Mouse (Mus musculus) midbrain, embryonic 12.5 days (tissue): ENCODE data around the gene Fam186b. TPM values are rescaled to one million over a fixed set of nuclear protein-coding genes. Genes with fewer than 3 reads are reported as not detected.

ENCODE experiments used
- ATAC-seq: fragments of 200-750 bp; cut with Nextera tagmentation; 2 replicates; pipeline ENCODE4 v1.8.0; 2017; ENCODE audit warnings: low read depth, moderate TSS enrichment, moderate library complexity; ENCODE audit not compliant: low FRiP score
- H3K27ac ChIP-seq: fragments of 300-500 bp; sonication (generic); replicated peaks from 2 replicates; pipeline ENCODE4 v1.5.1; 2016; ENCODE audit warnings: mild to moderate bottlenecking
- H3K27me3 ChIP-seq: fragments of 300-500 bp; sonication (generic); 2 replicates; pipeline ENCODE4 v1.6.1; 2016; ENCODE audit warnings: mild to moderate bottlenecking
- H3K36me3 ChIP-seq: fragments of 300-500 bp; sonication (generic); 2 replicates; pipeline ENCODE4 v1.6.1; 2016
- H3K4me1 ChIP-seq: fragments of 300-500 bp; sonication (generic); 2 replicates; pipeline ENCODE4 v1.6.1; 2016
- H3K4me2 ChIP-seq: fragments of 300-500 bp; sonication (generic); replicated peaks from 2 replicates; pipeline ENCODE4 v1.6.1; 2016; ENCODE audit warnings: mild to moderate bottlenecking, moderate library complexity
- H3K4me3 ChIP-seq: fragments of 300-500 bp; sonication (generic); 2 replicates; pipeline ENCODE4 v1.5.1; 2016; ENCODE audit warnings: mild to moderate bottlenecking
- H3K9ac ChIP-seq: fragments of 300-500 bp; sonication (generic); replicated peaks from 2 replicates; pipeline ENCODE4 v1.6.1; 2016; ENCODE audit warnings: mild to moderate bottlenecking, moderate library complexity
- H3K9me3 ChIP-seq: fragments of 300-500 bp; sonication (generic); 2 replicates; pipeline ENCODE4 v1.6.1; 2016; ENCODE audit warnings: mild to moderate bottlenecking
- WGBS: fragments of 180-500 bp; shearing (Covaris S2); methylation state at CpG from one replicate; pipeline ENCODE4 v1.1.7; 2016; 5-methylcytosine and 5-hydroxymethylcytosine counted together
- polyA plus RNA-seq: library from polyadenylated mRNA; unstranded; fragments of >200 nt; fragmentation: Nextera tagmentation; extraction: Ambion mirVana; gene quantifications from 2 replicates; pipeline ENCODE4 v1.2.1, GENCODE M21; 2016

Gene Fam186b
- polyA plus RNA-seq, 1 experiment from 2014 or later: 0.22 TPM

GRCm38 (mm10) chr15:99332921-99333675 is 37.4 kb upstream of the Fam186b start:
- no peaks in the 10 kb centered on the region for H3K9me3 ChIP-seq
- no peaks in the 10 kb centered on the region for H3K27me3 ChIP-seq
- no peak overlapping the region for H3K4me2 ChIP-seq
- H3K27ac ChIP-seq: peak overlapping the region; percentile 56
- H3K36me3 ChIP-seq: 0 out of 2 replicates have a peak, but pooled peaks cover 4% of the 10 kb centered on the region
- H3K4me1 ChIP-seq: 0 out of 2 replicates have a peak, but pooled peaks cover 4% of the 10 kb centered on the region
- H3K9ac ChIP-seq: no peak overlapping the region
- H3K4me3 ChIP-seq: no peak overlapping the region
- ATAC-seq: no peak
- 72% methylated on average over 9 of the region's 9 CpGs for WGBS

GRCm38 (mm10) chr15:99332111-99332510 is 36.4 kb upstream of the Fam186b start:
- no peak overlapping the region for H3K4me2 ChIP-seq
- H3K4me1 ChIP-seq: 0 out of 2 replicates have a peak, but pooled peaks cover 4% of the 10 kb centered on the region
- H3K27ac ChIP-seq: no peak overlapping the region
- no peak overlapping the region for H3K4me3 ChIP-seq
- no peak overlapping the region for H3K9ac ChIP-seq
- peaks cover 14% of the 10 kb centered on the region for H3K36me3 ChIP-seq
- ATAC-seq: no peak
- no peaks in the 10 kb centered on the region for H3K9me3 ChIP-seq
- H3K27me3 ChIP-seq: no peaks in the 10 kb centered on the region

- Histone ChIP-seq H3K36me3 (peaks cover 16% of the 10 kb centered on the region), H3K4me1 (0 out of 2 replicates have a peak, but pooled peaks cover 4% of the 10 kb centered on the region), H3K9ac (no peak overlapping the region), H3K27me3 (no peaks in the 10 kb centered on the region), H3K27ac (no peak overlapping the region), H3K4me2 (no peak overlapping the region), H3K4me3 (no peak overlapping the region), H3K9me3 (no peaks in the 10 kb centered on the region)
- WGBS: 58% methylated on average over 5 of the region's 5 CpGs
- ATAC-seq: no peak
These were observed 35.7 kb upstream of the Fam186b start for GRCm38 (mm10) chr15:99331341-99331740.

GRCm38 (mm10) chr15:99330324-99330723 is 34.6 kb upstream of the Fam186b start:
- H3K27me3 ChIP-seq: no peaks in the 10 kb centered on the region
- H3K36me3 ChIP-seq: peaks cover 21% of the 10 kb centered on the region
- H3K27ac ChIP-seq: no peak overlapping the region
- H3K9ac ChIP-seq: no peak overlapping the region
- H3K9me3 ChIP-seq: no peaks in the 10 kb centered on the region
- 0 out of 2 replicates have a peak, but pooled peaks cover 4% of the 10 kb centered on the region for H3K4me1 ChIP-seq
- no peak overlapping the region for H3K4me2 ChIP-seq
- no peak overlapping the region for H3K4me3 ChIP-seq
- WGBS: 75% methylated on average over 2 of the region's 2 CpGs
- no peak for ATAC-seq

GRCm38 (mm10) chr15:99328011-99328410 is 32.3 kb upstream of the Fam186b start:
- no peak overlapping the region for H3K9ac ChIP-seq
- no peaks in the 10 kb centered on the region for H3K4me1 ChIP-seq
- no peak for ATAC-seq
- H3K36me3 ChIP-seq: peaks cover 40% of the 10 kb centered on the region
- no peak overlapping the region for H3K27ac ChIP-seq
- H3K4me2 ChIP-seq: no peak overlapping the region
- H3K9me3 ChIP-seq: no peaks in the 10 kb centered on the region
- no peaks in the 10 kb centered on the region for H3K27me3 ChIP-seq
- no peak overlapping the region for H3K4me3 ChIP-seq
- 88% methylated on average over 5 of the region's 5 CpGs for WGBS

GRCm38 (mm10) chr15:99326959-99327358 is 31.3 kb upstream of the Fam186b start:
- WGBS: 74% methylated on average over 1 of the region's 1 CpGs
- H3K9ac ChIP-seq: no peak overlapping the region
- no peaks in the 10 kb centered on the region for H3K9me3 ChIP-seq
- H3K4me2 ChIP-seq: no peak overlapping the region
- H3K27ac ChIP-seq: no peak overlapping the region
- H3K36me3 ChIP-seq: peaks cover 49% of the 10 kb centered on the region
- ATAC-seq: no peak
- H3K27me3 ChIP-seq: no peaks in the 10 kb centered on the region
- H3K4me1 ChIP-seq: no peaks in the 10 kb centered on the region
- no peak overlapping the region for H3K4me3 ChIP-seq

- Histone ChIP-seq H3K36me3 (peaks cover 54% of the 10 kb centered on the region), H3K4me2 (no peak overlapping the region), H3K9ac (no peak overlapping the region), H3K9me3 (no peaks in the 10 kb centered on the region), H3K27me3 (no peaks in the 10 kb centered on the region), H3K27ac (no peak overlapping the region), H3K4me1 (no peaks in the 10 kb centered on the region), H3K4me3 (no peak overlapping the region)
- ATAC-seq: no peak
- WGBS: 74% methylated on average over 2 of the region's 2 CpGs
These were observed 30.7 kb upstream of the Fam186b start for GRCm38 (mm10) chr15:99326407-99326806.

- Histone ChIP-seq H3K9ac (no peak overlapping the region), H3K27ac (no peak overlapping the region), H3K27me3 (no peaks in the 10 kb centered on the region), H3K4me1 (no peaks in the 10 kb centered on the region), H3K4me2 (no peak overlapping the region), H3K9me3 (no peaks in the 10 kb centered on the region), H3K36me3 (peaks cover 62% of the 10 kb centered on the region), H3K4me3 (no peak overlapping the region)
- ATAC-seq: no peak
- WGBS: 89% methylated on average over 6 of the region's 6 CpGs
These were observed 29.9 kb upstream of the Fam186b start for GRCm38 (mm10) chr15:99325598-99325997.

- Histone ChIP-seq H3K36me3 (peaks cover 77% of the 10 kb centered on the region), H3K4me3 (no peak overlapping the region), H3K9me3 (no peaks in the 10 kb centered on the region), H3K27me3 (no peaks in the 10 kb centered on the region), H3K9ac (no peak overlapping the region), H3K4me2 (no peak overlapping the region), H3K27ac (no peak overlapping the region), H3K4me1 (no peaks in the 10 kb centered on the region)
- WGBS: 91% methylated on average over 9 of the region's 9 CpGs
- ATAC-seq: no peak
These were observed 28.5 kb upstream of the Fam186b start for GRCm38 (mm10) chr15:99324151-99324550.

- Histone ChIP-seq H3K9ac (no peak overlapping the region), H3K27me3 (no peaks in the 10 kb centered on the region), H3K27ac (0 out of 2 replicates have a peak overlapping the region, but pooled peaks have one; percentile 20), H3K4me2 (no peak overlapping the region), H3K4me1 (no peaks in the 10 kb centered on the region), H3K36me3 (peaks cover 92% of the 10 kb centered on the region), H3K4me3 (no peak overlapping the region), H3K9me3 (no peaks in the 10 kb centered on the region)
- ATAC-seq: no peak
- 82% methylated on average over 9 of the region's 9 CpGs for WGBS
These were observed 25.3 kb upstream of the Fam186b start for GRCm38 (mm10) chr15:99320978-99321377.

- WGBS: 85% methylated on average over 10 of the region's 10 CpGs
- Histone ChIP-seq H3K27me3 (no peaks in the 10 kb centered on the region), H3K9me3 (no peaks in the 10 kb centered on the region), H3K4me1 (no peaks in the 10 kb centered on the region), H3K36me3 (peaks cover 94% of the 10 kb centered on the region), H3K4me3 (no peak overlapping the region), H3K27ac (0 out of 2 replicates have a peak overlapping the region, but pooled peaks have one; percentile 20), H3K4me2 (no peak overlapping the region), H3K9ac (no peak overlapping the region)
- no peak for ATAC-seq
These were observed 24.5 kb upstream of the Fam186b start for GRCm38 (mm10) chr15:99320168-99320674.

- H3K36me3 ChIP-seq: peaks cover 94% of the 10 kb centered on the region
- H3K4me2 ChIP-seq: no peak overlapping the region
- no peaks in the 10 kb centered on the region for H3K4me1 ChIP-seq
These were observed 23.8 kb upstream of the Fam186b start for GRCm38 (mm10) chr15:99319411-99319871.

More at GRCm38 (mm10) chr15:99319411-99319871, 23.8 kb upstream of the Fam186b start:
- H3K27ac ChIP-seq: no peak overlapping the region
- no peak overlapping the region for H3K4me3 ChIP-seq
- WGBS: 73% methylated on average over 3 of the region's 3 CpGs
- no peak for ATAC-seq
- H3K27me3 ChIP-seq: no peaks in the 10 kb centered on the region
- H3K9ac ChIP-seq: no peak overlapping the region
- H3K9me3 ChIP-seq: no peaks in the 10 kb centered on the region
